Mouse (Mus musculus): ENCODE results near the gene Gorab.

GRCm38 (mm10) chr1:163345541-163345940 lies 57.9 kb downstream of the Gorab start:
- no peak for TF ChIP-seq CTCF (IDR thresholded peaks at IDR 0.05)
- TF ChIP-seq EP300 (IDR thresholded peaks at IDR 0.05), result no peak
